ENCODE assay signal across 16 mouse cellular contexts in genomic region chrX:9222412-9223221, GRCm38 (mm10). TPM values are rescaled to one million over a fixed set of nuclear protein-coding genes. Genes with fewer than 3 reads are reported as not detected.
DNase-seq lines count a peak whose midpoint lies in the region; ATAC-seq lines count a peak whose summit lies in the region.
"Had no signal": no experiment of that assay in that cellular context is flagged by ENCODE, and none has a peak within 500 bp of the region (broad histone marks: within the 10 kb centered on the region; RNA-seq: fewer than 3 reads in every experiment).

No protein-coding gene starts in this region.

- no peak overlapping the region for H3K4me3 ChIP-seq in heart, embryonic 11.5 days (ENCODE audit: low read depth, low read length)
- H3K4me3 ChIP-seq in forebrain, embryonic 13.5 days: no peak overlapping the region
- H3K4me3 ChIP-seq: left cerebral cortex, adult 2 months; lung, embryonic 15.5 days; midbrain, embryonic 15.5 days; neural tube, embryonic 15.5 days had no signal

- no peaks in the 10 kb centered on the region for H3K9me3 ChIP-seq in heart, embryonic 11.5 days (replicated peaks; ENCODE audit: control insufficient read depth, low read length)
- H3K9me3 ChIP-seq in forebrain, embryonic 13.5 days (replicated peaks): no peaks in the 10 kb centered on the region
- H3K9me3 ChIP-seq: lung, embryonic 15.5 days; midbrain, embryonic 15.5 days; neural tube, embryonic 15.5 days had no signal

- no peak for ATAC-seq in heart, embryonic 11.5 days (replicated peaks; ENCODE audit: insufficient number of reproducible peaks, low FRiP score, low TSS enrichment)
- no peak for ATAC-seq in inflammation-experienced regulatory T-cells, adult 6 months
- ATAC-seq in forebrain, embryonic 13.5 days: no peak
- ATAC-seq: forebrain, postnatal 0 days; midbrain, embryonic 15.5 days had no signal

- no peaks in the 10 kb centered on the region for H3K36me3 ChIP-seq in heart, embryonic 11.5 days (ENCODE audit: control insufficient read depth, insufficient read depth, low read length)
- no peaks in the 10 kb centered on the region for H3K36me3 ChIP-seq in forebrain, embryonic 13.5 days (ENCODE audit: poor library complexity, severe bottlenecking)
- H3K36me3 ChIP-seq: lung, embryonic 15.5 days; midbrain, embryonic 15.5 days; neural tube, embryonic 15.5 days had no signal

- DNase-seq in heart, adult 11 months: peak; percentile 85
- peak; percentile 23 for DNase-seq in lung, postnatal 36 days
- no peak for DNase-seq in lung, postnatal 14 days
- DNase-seq in gonadal fat pad, adult 2 months (ENCODE audit: low read depth): peak; percentile 33
- no peak for DNase-seq in cerebellum, postnatal 14 days
- DNase-seq: cerebellum, adult 11-12 months; forebrain, postnatal 0 days; kidney, adult 18-20 months; thymus, adult 18-20 months had no signal

- no peaks in the 10 kb centered on the region for H3K4me1 ChIP-seq in heart, embryonic 11.5 days (ENCODE audit: control insufficient read depth, insufficient read depth, low read length)
- no peaks in the 10 kb centered on the region for H3K4me1 ChIP-seq in forebrain, embryonic 13.5 days
- H3K4me1 ChIP-seq: lung, embryonic 15.5 days; midbrain, embryonic 15.5 days; neural tube, embryonic 15.5 days had no signal

- WGBS in heart, embryonic 11.5 days (ENCODE audit: insufficient replicate concordance): 86% methylated on average over 3 of the region's 3 CpGs
- WGBS in forebrain, embryonic 13.5 days: 95% methylated on average over 3 of the region's 3 CpGs

- H3K4me2 ChIP-seq in heart, embryonic 11.5 days: no peak overlapping the region
- no peak overlapping the region for H3K4me2 ChIP-seq in forebrain, embryonic 13.5 days
- H3K4me2 ChIP-seq: lung, embryonic 15.5 days; midbrain, embryonic 15.5 days; neural tube, embryonic 15.5 days had no signal

- H3K27ac ChIP-seq in heart, embryonic 11.5 days (ENCODE audit: low read depth, low read length): no peak overlapping the region
- H3K27ac ChIP-seq in forebrain, embryonic 13.5 days: no peak overlapping the region
- H3K27ac ChIP-seq: left cerebral cortex, adult 2 months; lung, embryonic 15.5 days; midbrain, embryonic 15.5 days; neural tube, embryonic 15.5 days had no signal

- no peaks in the 10 kb centered on the region for H3K27me3 ChIP-seq in heart, embryonic 11.5 days (ENCODE audit: control insufficient read depth, insufficient read depth, low read length)
- no peaks in the 10 kb centered on the region for H3K27me3 ChIP-seq in forebrain, embryonic 13.5 days
- H3K27me3 ChIP-seq: lung, embryonic 15.5 days; midbrain, embryonic 15.5 days; neural tube, embryonic 15.5 days had no signal

- H3K9ac ChIP-seq in heart, embryonic 11.5 days (ENCODE audit: low read depth, low read length): no peak overlapping the region
- H3K9ac ChIP-seq in forebrain, embryonic 13.5 days: no peak overlapping the region
- H3K9ac ChIP-seq: forebrain, postnatal 0 days; lung, embryonic 15.5 days; midbrain, embryonic 15.5 days; neural tube, embryonic 15.5 days had no signal

RNA-seq across cellular contexts. Expression of gene Lancl3, which starts 22.9 kb away (rescaled TPM):
- 0.43 and 0.45 TPM in 2 replicates for polyA plus RNA-seq in heart, embryonic 11.5 days (2014; fragmentation: Nextera tagmentation; extraction: Ambion mirVana)
- 0.74 and 0.96 TPM in 2 replicates for polyA plus RNA-seq in gonadal fat pad, adult 2 months (2012; rRNA removed)
- polyA plus RNA-seq in inflammation-experienced regulatory T-cells, adult 6 months (2017; shearing (Covaris generic)): 1 to 10 TPM in 2 of 3 experiments, under 1 TPM in 1; 0.83 to 1.5 (median 1.2) TPM
- polyA plus RNA-seq in forebrain, embryonic 13.5 days (2015; fragmentation: Nextera tagmentation; extraction: Ambion mirVana): 3.8 and 4.7 TPM in 2 replicates

RNA-seq across cellular contexts. Expression of gene Gm14862, which starts 34.1 kb away (rescaled TPM):
- polyA plus RNA-seq in heart, embryonic 11.5 days (2014; fragmentation: Nextera tagmentation; extraction: Ambion mirVana): 0.56 and 0.94 TPM in 2 replicates
- polyA plus RNA-seq in gonadal fat pad, adult 2 months (2012; rRNA removed): not detected in 2 replicates
- 1 to 10 TPM in 1 of 3 experiments, not detected in 2; 1.1 TPM for polyA plus RNA-seq in inflammation-experienced regulatory T-cells, adult 6 months (2017; shearing (Covaris generic))
- polyA plus RNA-seq in forebrain, embryonic 13.5 days (2015; fragmentation: Nextera tagmentation; extraction: Ambion mirVana): 0.24 TPM in 1 of 2 replicates, not detected in the other
- polyA plus RNA-seq: forebrain, postnatal 0 days; lung, embryonic 15.5 days; midbrain, embryonic 15.5 days; neural tube, embryonic 15.5 days had no signal

RNA-seq across cellular contexts. Expression of gene Xk, which starts 49.9 kb away (rescaled TPM):
- 8.9 and 10.6 TPM in 2 replicates for polyA plus RNA-seq in heart, embryonic 11.5 days (2014; fragmentation: Nextera tagmentation; extraction: Ambion mirVana)
- polyA plus RNA-seq in gonadal fat pad, adult 2 months (2012; rRNA removed): 4.7 and 6.2 TPM in 2 replicates
- polyA plus RNA-seq in inflammation-experienced regulatory T-cells, adult 6 months (2017; shearing (Covaris generic)): 1 to 10 TPM in 2 of 3 experiments, under 1 TPM in 1; 0.95 to 1.5 (median 1.2) TPM
- 2.5 and 3.1 TPM in 2 replicates for polyA plus RNA-seq in forebrain, embryonic 13.5 days (2015; fragmentation: Nextera tagmentation; extraction: Ambion mirVana)

Comparison
In these comparisons a context has a peak if more than half of its experiments do, and no peak if none do; other contexts are left out.
1. DNase-seq: peak in heart, adult 11 months (single experiment), lung, postnatal 36 days (single experiment) and gonadal fat pad, adult 2 months (single experiment); none in lung, postnatal 14 days (single experiment) and cerebellum, postnatal 14 days (0 of 2).